Mouse (Mus musculus): ENCODE measurements around the gene Gbp3.
A peak's percentile ranks its signal among the peaks of the same experiment; 100 is the strongest.

DNA sequence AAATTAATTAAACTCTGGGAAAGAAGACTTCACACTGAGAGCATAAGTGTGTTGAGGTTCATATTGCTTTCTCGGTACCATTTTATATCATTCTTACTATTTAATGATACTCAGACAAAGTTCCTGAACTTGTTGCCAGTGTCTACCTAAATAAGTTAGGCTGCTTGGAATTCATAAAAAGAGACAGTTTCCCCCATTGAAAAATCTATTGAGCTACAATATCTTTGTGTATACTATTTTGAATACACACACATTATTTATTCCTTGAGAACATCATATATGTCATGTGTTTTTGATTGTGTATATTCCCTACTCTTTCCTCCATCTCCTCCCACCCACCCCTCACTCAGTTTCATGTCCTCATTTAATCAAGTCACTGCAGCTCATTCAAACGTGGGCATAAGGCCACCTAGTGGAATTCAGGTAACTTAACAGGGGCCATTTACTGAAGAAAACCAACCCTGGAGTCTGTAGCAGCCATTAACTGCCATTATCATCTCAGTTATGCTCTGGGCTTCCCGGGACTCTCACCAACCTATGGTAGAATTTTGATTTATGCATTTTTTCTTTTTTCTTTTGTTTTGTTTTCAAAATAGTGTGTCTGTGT is 61.2 kb downstream of the Gbp3 start:
- peak; percentile 41 for TF ChIP-seq CTCF (IDR thresholded peaks at IDR 0.05; ENCODE audit: low read depth)
- TF ChIP-seq EP300 (IDR thresholded peaks at IDR 0.05; ENCODE audit: low read depth), result no peak

Measured in liver, embryonic 14.5 days (tissue).